Mouse (Mus musculus): Measurements from ENCODE around the gene Lacc1. TPM values are rescaled to one million over a fixed set of nuclear protein-coding genes. Genes with fewer than 3 reads are reported as not detected.

Gene Lacc1
- polyA plus RNA-seq, 1 experiment from 2014 or later = 9.3 TPM

Other genes starting within 250 kb of the Lacc1 start
- gene Ccdc122, start 132 bp downstream of the Lacc1 start, polyA plus RNA-seq (2015; fragmentation: Nextera tagmentation; extraction: Ambion mirVana) = 3.3 and 3.7 TPM in 2 replicates
- gene Enox1, start 119.9 kb upstream of the Lacc1 start, polyA plus RNA-seq (2015; fragmentation: Nextera tagmentation; extraction: Ambion mirVana) = 5.0 and 6.3 TPM in 2 replicates

All from intestine, embryonic 15.5 days (tissue).